Mouse (Mus musculus) WW6 (cell line): ENCODE measurements around the gene 4930455H04Rik.

Source experiments
- DNase-seq: peaks from one replicate; pipeline ENCODE4 v3.0.0-alpha.2; 2013; ENCODE audit warnings: low read depth, low spot score

The 4930455H04Rik gene

DNA sequence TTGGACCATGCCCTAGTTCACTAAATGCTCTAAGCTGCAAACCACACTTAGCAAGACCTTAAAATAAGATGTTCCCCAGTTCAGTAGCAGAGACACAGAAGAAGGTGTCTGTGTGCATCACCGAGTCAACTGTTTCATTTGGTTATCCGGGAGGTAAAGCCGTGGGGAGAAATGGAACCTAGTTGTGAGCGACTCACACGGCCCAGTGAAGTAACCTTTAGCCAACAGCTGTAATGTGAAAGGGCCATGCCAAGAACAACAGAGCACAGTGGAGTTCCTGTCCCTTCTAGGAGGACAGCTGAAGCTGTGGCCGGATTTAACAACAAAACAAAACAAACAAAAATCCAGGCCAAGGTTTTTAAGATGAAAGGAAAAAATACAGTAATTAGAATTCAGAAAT, 1.3 kb upstream of the 4930455H04Rik start:
- DNase-seq, result no peak

DNA sequence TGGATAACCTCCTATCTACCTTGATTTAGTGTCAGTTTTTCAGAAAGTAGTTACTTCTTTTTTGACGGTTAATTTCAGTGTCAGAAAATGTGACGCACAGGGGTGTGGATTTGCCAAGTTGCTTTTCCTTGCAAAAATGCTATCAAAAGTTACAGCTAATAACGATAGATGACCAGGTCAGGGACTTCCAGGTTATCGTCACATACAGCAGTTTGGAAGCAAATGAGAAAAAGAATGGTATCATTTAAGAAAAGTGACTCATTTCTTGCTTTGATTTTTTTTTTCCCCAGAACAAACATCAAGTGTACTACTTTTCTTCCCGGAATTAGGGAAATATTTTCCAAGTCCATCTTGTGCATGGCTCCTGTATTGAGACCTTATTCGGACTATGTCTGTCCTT, 631 bp upstream of the 4930455H04Rik start:
- no peak for DNase-seq

GRCm38 (mm10) chr3:116968540-116968997, 502 bp downstream of the 4930455H04Rik start, which contains the start of gene Palmd:
TSS of gene Palmd (minus strand) at chr3:116968987.
- no peak for DNase-seq

- no peak for DNase-seq
Observed at GRCm38 (mm10) chr3:116969003-116969402, 936 bp downstream of the 4930455H04Rik start.

GRCm38 (mm10) chr3:116969786-116970185, 1.7 kb downstream of the 4930455H04Rik start:
- no peak for DNase-seq

DNA sequence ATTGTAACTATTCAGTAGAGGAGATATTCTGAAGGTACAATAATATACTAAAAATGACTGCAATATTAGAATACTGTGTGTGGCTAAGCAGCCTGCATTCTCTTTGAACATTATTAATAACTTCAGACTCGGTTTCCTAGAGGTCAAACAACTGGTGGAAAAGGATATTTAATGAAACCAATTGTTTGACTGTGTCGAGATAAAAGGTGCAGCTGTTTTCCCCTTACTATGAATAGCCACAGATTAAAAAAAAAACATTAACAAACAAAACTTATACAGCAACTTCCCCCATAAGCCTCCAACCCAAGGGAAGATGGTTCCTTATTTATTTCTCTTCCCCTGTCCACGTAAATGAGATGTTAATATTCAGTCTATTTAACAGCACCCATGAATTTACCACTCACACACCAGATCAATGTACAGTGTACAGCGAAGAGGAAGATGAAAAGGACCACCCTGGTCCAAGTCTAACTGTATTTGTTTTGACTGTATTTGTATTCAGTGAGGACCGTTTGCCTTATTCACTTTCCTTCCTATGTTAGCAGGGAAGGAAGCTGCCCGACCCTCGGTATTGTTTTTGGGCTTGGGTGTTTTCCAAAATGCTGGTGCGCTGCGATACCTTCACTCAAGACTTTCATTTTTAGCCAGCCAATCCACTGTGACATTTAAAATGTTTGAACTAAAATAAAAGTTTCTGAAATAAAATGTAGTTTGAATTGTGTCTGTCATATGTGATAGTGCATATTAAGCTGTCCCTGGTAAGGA, 13.9 kb downstream of the 4930455H04Rik start:
- no peak for DNase-seq

GRCm38 (mm10) chr3:116985042-116985455, 17.0 kb downstream of the 4930455H04Rik start:
- no peak for DNase-seq

DNA sequence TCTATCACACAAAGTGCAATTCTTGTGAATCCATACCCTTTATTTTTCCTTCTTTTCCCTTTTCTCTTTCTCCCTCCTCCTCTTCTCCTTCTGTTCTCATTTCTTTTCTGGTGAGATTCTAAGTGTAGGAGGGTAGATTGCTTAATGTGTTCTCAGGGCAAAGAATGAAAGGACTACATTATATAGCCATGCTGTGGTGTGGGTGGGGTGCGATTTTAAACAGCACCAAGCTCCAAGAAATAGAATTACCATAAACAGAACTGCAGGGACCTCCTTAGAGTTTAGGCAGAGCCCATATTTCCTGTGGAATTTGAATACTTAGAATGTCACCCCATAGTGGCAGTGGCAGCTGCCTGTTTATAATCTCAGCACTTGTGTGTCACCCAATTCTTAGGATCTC, 17.7 kb downstream of the 4930455H04Rik start:
- DNase-seq, result no peak

GRCm38 (mm10) chr3:116986451-116986850, 18.4 kb downstream of the 4930455H04Rik start:
- no peak for DNase-seq

- no peak for DNase-seq
Observed at GRCm38 (mm10) chr3:116988221-116988620, 20.2 kb downstream of the 4930455H04Rik start.

GRCm38 (mm10) chr3:116991180-116991579, 23.1 kb downstream of the 4930455H04Rik start:
- DNase-seq, result no peak

DNA sequence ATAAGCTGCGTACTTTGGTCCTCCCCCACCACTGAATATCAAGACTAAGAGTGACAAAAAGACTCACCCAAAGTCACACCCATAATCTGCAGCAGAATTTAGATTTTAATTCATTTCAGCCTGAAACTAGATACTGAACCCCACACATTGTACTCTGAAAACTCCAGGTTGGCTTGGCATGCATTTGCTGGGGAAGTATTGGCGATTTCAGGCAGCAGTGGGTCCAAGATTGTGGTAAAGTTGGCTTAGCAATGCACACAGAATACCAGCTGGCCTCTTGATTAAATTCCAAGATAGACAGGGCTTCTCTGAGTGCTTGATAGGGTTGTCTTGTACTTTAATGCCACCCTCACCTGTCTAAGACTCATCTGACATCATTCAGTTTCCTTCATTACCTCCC, 24.9 kb downstream of the 4930455H04Rik start:
- DNase-seq, result no peak

- no peak for DNase-seq
Observed at GRCm38 (mm10) chr3:117001686-117002485, 33.8 kb downstream of the 4930455H04Rik start.

GRCm38 (mm10) chr3:117003379-117003778, 35.3 kb downstream of the 4930455H04Rik start:
- no peak for DNase-seq

DNA sequence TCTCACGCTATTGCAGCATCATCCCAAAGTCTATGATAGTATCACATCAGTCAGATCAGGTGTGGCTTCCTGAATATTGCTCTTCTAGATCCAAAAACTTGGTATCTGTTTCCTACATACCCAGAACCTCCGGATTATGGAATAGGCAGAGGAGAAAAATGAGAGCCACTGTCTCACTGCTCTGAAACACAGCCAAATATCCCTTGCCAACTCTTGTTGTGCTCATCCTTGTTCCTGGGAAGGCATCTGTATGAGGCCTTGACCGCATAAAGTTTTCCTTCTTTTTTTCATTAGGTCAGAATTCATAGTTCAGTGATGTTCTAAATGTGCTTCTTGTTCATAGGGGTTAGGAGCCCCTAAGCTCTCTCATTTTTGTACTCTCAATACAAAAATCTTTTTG, 38.6 kb downstream of the 4930455H04Rik start:
- DNase-seq, result no peak

DNA sequence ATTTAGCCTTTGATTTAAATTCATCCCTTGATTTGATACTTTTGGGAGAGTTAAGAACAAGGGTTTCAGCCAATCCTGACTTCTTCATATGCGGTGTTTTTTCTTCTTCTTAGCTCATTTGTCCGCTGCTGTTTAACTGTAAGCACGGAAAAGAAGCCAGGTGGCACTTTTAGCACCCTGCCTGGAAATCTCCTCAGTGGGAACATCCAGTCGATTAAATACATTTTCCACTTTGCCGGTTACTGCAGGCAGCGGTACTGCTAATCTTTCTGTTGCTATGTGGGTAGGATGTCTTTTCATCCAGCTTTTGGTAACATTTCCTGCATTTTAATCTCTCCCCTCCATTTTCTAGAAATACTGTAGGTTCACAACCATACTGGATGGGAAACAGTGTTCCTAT, 39.3 kb downstream of the 4930455H04Rik start:
- no peak for DNase-seq

DNA sequence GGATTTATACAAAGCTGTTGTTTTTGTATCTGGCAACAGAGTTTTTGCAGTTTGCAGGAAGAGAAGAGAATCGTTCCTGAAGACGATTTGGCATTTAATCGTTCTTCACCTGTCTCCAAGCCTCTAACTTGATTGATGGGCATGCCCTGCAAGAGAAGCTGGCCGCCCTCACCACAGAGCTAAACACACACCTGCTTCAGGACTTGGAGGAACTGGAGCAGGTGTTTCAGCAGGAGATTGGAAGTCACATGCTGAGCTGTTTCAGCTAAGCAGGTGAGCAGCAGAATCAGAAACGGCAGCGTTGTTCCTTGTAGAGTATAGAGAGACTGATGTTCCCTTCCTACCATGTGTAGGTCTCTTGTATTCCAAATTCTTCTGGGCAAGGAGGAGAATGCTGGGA, 42.1 kb downstream of the 4930455H04Rik start:
- no peak for DNase-seq

DNA sequence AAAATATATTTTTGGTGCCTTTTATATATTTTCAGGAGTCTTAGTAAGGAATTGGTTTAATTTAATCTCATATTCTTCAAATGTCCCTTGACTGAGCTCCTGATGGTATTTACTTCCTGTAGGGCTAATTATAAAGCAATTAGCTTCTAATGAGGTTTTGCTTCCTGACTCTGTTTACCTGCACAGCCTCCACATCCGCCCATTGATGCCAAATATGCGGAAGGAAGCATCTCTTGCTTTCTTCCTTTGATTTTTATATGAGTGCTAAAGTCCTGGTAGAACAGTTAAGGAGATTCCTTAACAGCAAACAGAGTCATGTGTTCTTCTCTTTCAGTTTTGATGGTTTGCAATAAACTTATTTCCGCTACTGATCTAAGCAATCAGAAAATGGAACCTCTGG, 52.3 kb downstream of the 4930455H04Rik start:
- no peak for DNase-seq

DNA sequence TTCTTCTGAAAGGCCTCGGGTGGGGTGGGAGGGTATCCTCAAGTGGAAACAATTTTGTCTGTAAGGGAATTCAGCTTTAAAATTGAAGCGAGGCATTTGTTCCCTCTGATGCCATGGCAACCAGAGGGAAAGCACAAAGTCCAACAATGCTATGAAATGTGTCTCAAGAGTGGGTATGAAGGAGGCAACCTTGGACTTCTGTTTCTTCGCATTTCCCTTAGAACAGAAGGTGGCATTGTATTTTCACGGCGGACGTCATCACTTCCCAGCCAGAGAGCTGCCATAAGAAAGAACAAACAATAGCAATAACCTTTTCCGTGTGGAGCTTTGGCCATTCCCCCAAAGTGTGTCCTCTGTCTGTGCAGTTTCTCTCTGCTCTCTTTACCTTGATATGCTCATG, 53.8 kb downstream of the 4930455H04Rik start:
- no peak for DNase-seq

DNA sequence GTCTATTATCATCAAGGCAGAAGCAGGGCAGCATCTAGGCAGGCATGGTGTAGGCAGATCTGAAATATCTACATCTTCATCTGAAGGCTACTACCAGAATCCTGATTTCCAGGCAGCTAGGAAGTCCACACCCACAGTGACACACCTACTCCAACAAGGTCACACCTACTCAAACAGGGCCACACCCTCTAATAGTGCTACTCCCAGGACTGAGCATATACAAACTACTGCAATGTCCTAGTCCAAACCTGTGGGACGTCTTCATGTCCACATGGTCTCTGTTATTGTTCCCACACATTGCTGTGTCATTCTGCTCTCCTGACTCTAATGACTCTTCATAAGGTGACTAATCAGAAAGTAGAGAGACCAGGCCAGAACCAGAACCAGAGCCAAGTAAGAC, 56.0 kb downstream of the 4930455H04Rik start:
- no peak for DNase-seq

- DNase-seq, result no peak
Observed at GRCm38 (mm10) chr3:117024557-117024956, 56.5 kb downstream of the 4930455H04Rik start.

DNA sequence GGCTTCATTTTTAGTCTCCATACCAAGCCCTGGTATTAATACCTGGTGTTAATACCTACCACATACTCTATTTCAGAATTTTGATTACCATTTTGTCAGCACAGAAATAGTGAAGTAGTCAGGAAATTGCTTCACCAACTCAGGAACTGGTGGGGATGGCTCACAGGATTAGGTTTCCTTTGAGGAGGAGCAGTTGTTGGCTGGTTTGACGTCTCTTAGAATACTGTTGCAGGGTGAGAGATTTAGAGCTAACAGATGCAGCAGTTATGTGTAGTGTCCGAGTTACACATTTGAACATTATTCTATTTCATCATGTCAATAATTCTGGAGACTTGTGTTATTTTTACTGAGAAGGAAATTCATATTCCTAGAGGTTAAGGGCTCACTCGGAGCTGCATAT, 57.4 kb downstream of the 4930455H04Rik start:
- no peak for DNase-seq
